Mouse (Mus musculus): Measurements from ENCODE around the gene Cdsn.
"Not testable (repeated sequence)": the region's sequence is repeated elsewhere in the genome, so short reads cannot be mapped to it uniquely, and the experiment has no call there.

Cdsn gene

GRCm38 (mm10) chr17:35551881-35552414 lies at the start of gene Cdsn:
Gene Cdsn, plus strand, starts transcription at chr17:35552128.
- in situ Hi-C loops (cut with MboI): no loop called here

- in situ Hi-C loops (cut with MboI): no loop called here
Observed at GRCm38 (mm10) chr17:35502226-35502625, 49.7 kb upstream of the Cdsn start.

- in situ Hi-C loops (cut with MboI): no loop called here
Observed at GRCm38 (mm10) chr17:35502762-35503161, 49.2 kb upstream of the Cdsn start.

- in situ Hi-C loops (cut with MboI): no loop called here
Observed at GRCm38 (mm10) chr17:35503849-35504248, 48.1 kb upstream of the Cdsn start.

- in situ Hi-C loops (cut with MboI): no loop called here
Observed at GRCm38 (mm10) chr17:35504628-35505481, 47.1 kb upstream of the Cdsn start.

- in situ Hi-C loops (cut with MboI): no loop called here
Observed at GRCm38 (mm10) chr17:35505776-35506175, 46.2 kb upstream of the Cdsn start, which contains the start of gene Pou5f1. Gene Pou5f1, plus strand, starts transcription at chr17:35506018.

- in situ Hi-C loops (cut with MboI): no loop called here
Observed at GRCm38 (mm10) chr17:35506881-35507280, 45.0 kb upstream of the Cdsn start.

GRCm38 (mm10) chr17:35507556-35508260 lies 44.2 kb upstream of the Cdsn start:
- in situ Hi-C loops (cut with MboI): no loop called here

- in situ Hi-C loops (cut with MboI): not testable (repeated sequence)
Observed at GRCm38 (mm10) chr17:35508279-35508678, 43.6 kb upstream of the Cdsn start.

GRCm38 (mm10) chr17:35509284-35509683 lies 42.6 kb upstream of the Cdsn start:
- in situ Hi-C loops (cut with MboI): no loop called here

GRCm38 (mm10) chr17:35512916-35513626 lies 38.9 kb upstream of the Cdsn start:
- in situ Hi-C loops (cut with MboI): no loop called here

- in situ Hi-C loops (cut with MboI): no loop called here
Observed at GRCm38 (mm10) chr17:35513886-35514285, 38.0 kb upstream of the Cdsn start.

GRCm38 (mm10) chr17:35514756-35515155 lies 37.2 kb upstream of the Cdsn start:
- in situ Hi-C loops (cut with MboI): no loop called here

GRCm38 (mm10) chr17:35515911-35516640 lies 35.9 kb upstream of the Cdsn start:
- in situ Hi-C loops (cut with MboI): no loop called here

GRCm38 (mm10) chr17:35516652-35517500 lies 35.1 kb upstream of the Cdsn start, which contains the start of the genes Tcf19 and Cchcr1:
Gene Tcf19, minus strand, starts transcription at chr17:35516824.
Gene Cchcr1, plus strand, starts transcription at chr17:35517100.
- in situ Hi-C loops (cut with MboI): no loop called here

- in situ Hi-C loops (cut with MboI): no loop called here
Observed at GRCm38 (mm10) chr17:35517526-35517925, 34.4 kb upstream of the Cdsn start.

- in situ Hi-C loops (cut with MboI): no loop called here
Observed at GRCm38 (mm10) chr17:35524354-35524753, 27.6 kb upstream of the Cdsn start.

GRCm38 (mm10) chr17:35526644-35527043 lies 25.3 kb upstream of the Cdsn start:
- in situ Hi-C loops (cut with MboI): no loop called here

- in situ Hi-C loops (cut with MboI): no loop called here
Observed at GRCm38 (mm10) chr17:35532360-35532759, 19.6 kb upstream of the Cdsn start.

- in situ Hi-C loops (cut with MboI): no loop called here
Observed at GRCm38 (mm10) chr17:35532901-35533300, 19.0 kb upstream of the Cdsn start, which contains the start of gene Psors1c2. Gene Psors1c2, plus strand, starts transcription at chr17:35533201.
